Mouse (Mus musculus) midbrain, postnatal 0 days (tissue): ENCODE measurements around the gene Cldn22. TPM values are rescaled to one million over a fixed set of nuclear protein-coding genes. Genes with fewer than 3 reads are reported as not detected.
A peak's percentile ranks its signal among the peaks of the same experiment; 100 is the strongest.

ENCODE experiments used
- ATAC-seq: fragments of 200-750 bp; cut with Nextera tagmentation; 2 replicates; pipeline ENCODE4 v1.8.0; 2017; ENCODE audit warnings: moderate number of reproducible peaks, mild to moderate bottlenecking, moderate TSS enrichment, moderate library complexity; ENCODE audit not compliant: low FRiP score
- DNase-seq: peaks from one replicate; pipeline ENCODE4 v3.0.0-alpha.2; 2015; ENCODE audit warnings: low spot score
- H3K27ac ChIP-seq: fragments of 300-500 bp; sonication (generic); 2 replicates; pipeline ENCODE4 v1.5.1; 2014; ENCODE audit warnings: low read depth, mild to moderate bottlenecking, low read length, mixed read lengths
- H3K27me3 ChIP-seq: fragments of 300-500 bp; sonication (generic); 2 replicates; pipeline ENCODE4 v1.6.1; 2014; ENCODE audit warnings: low read length, control low read depth, mixed read lengths; ENCODE audit not compliant: insufficient read depth
- H3K36me3 ChIP-seq: fragments of 300-500 bp; sonication (generic); 2 replicates; pipeline ENCODE4 v1.6.1; 2014; ENCODE audit warnings: low read length, control low read depth, mixed read lengths; ENCODE audit not compliant: insufficient read depth
- H3K4me1 ChIP-seq: fragments of 300-500 bp; sonication (generic); 2 replicates; pipeline ENCODE4 v1.6.1; 2014; ENCODE audit warnings: mild to moderate bottlenecking, control low read depth, antibody characterized with exemption, low read length, mixed read lengths; ENCODE audit not compliant: insufficient read depth
- H3K4me2 ChIP-seq: fragments of 300-500 bp; sonication (generic); 2 replicates; pipeline ENCODE4 v1.6.1; 2014; ENCODE audit warnings: low read depth, mild to moderate bottlenecking, low read length, mixed read lengths; ENCODE audit not compliant: poor library complexity, severe bottlenecking
- H3K4me3 ChIP-seq: fragments of 300-500 bp; sonication (generic); 2 replicates; pipeline ENCODE4 v1.5.1; 2014; ENCODE audit warnings: low read depth, mild to moderate bottlenecking, low read length, moderate library complexity
- H3K9ac ChIP-seq: fragments of 300-500 bp; sonication (generic); replicated peaks from 2 replicates; pipeline ENCODE4 v1.6.1; 2014; ENCODE audit warnings: mild to moderate bottlenecking, low read length, moderate library complexity, mixed read lengths; ENCODE audit not compliant: poor library complexity, severe bottlenecking
- H3K9me3 ChIP-seq: fragments of 300-500 bp; sonication (generic); 2 replicates; pipeline ENCODE4 v1.6.1; 2016; ENCODE audit warnings: low read length, control low read depth
- CTCF ChIP-seq: IDR thresholded peaks from 2 replicates; pipeline ENCODE4 v1.5.1; 2016; ENCODE audit warnings: antibody characterized with exemption, mild to moderate bottlenecking
- WGBS: fragments of 180-500 bp; shearing (Covaris S2); extraction: QIAGEN DNeasy Blood & Tissue Kit; methylation state at CpG from one replicate; pipeline ENCODE4 v1.1.7; 2014; 5-methylcytosine and 5-hydroxymethylcytosine counted together
- polyA plus RNA-seq: library from polyadenylated mRNA; unstranded; fragments of >200 nt; fragmentation: Nextera tagmentation; extraction: Ambion mirVana; gene quantifications from 2 replicates; pipeline ENCODE4 v1.2.1, GENCODE M21; 2015
- total RNA-seq: library from RNA; depleted of rRNA; stranded (reverse); fragments of >200 nt; gene quantifications from 2 replicates; pipeline ENCODE4 v1.2.3, GENCODE M21; 2014; rRNA removed

The Cldn22 gene
- total and polyA plus RNA-seq, 2 experiments from 2014 or later: not detected

- Histone ChIP-seq H3K4me3 (no peak overlapping the region), H3K4me2 (no peak overlapping the region), H3K27ac (no peak overlapping the region), H3K36me3 (peaks cover 16% of the 10 kb centered on the region; the same call in 1 of the 2 replicates), H3K27me3 (no peaks in the 10 kb centered on the region), H3K4me1 (no peaks in the 10 kb centered on the region), H3K9ac (no peak overlapping the region), H3K9me3 (no peaks in the 10 kb centered on the region)
- TF ChIP-seq CTCF: peak; percentile 98
- peak; percentile 55; the same call in 1 of the 2 replicates for ATAC-seq
- peak; percentile 86 for DNase-seq
- WGBS: 22% methylated on average over 8 of the region's 8 CpGs
These were observed 42.8 kb downstream of the Cldn22 start for GRCm38 (mm10) chr8:47867067-47867466.

- no peaks in the 10 kb centered on the region for H3K27me3 ChIP-seq
- H3K4me2 ChIP-seq: no peak overlapping the region
- 53% methylated on average over 13 of the region's 13 CpGs for WGBS
- DNase-seq: peak; percentile 76
- H3K4me1 ChIP-seq: no peaks in the 10 kb centered on the region
- H3K9ac ChIP-seq: no peak overlapping the region
- peak; percentile 70 for ATAC-seq
- peak; percentile 99 for TF ChIP-seq CTCF
- H3K27ac ChIP-seq: no peak overlapping the region
- H3K36me3 ChIP-seq: 0 out of 2 replicates have a peak, but pooled peaks cover 8% of the 10 kb centered on the region
- no peaks in the 10 kb centered on the region for H3K9me3 ChIP-seq
- H3K4me3 ChIP-seq: no peak overlapping the region
These were observed 48.3 kb downstream of the Cldn22 start for GRCm38 (mm10) chr8:47872361-47873107.

GRCm38 (mm10) chr8:47874497-47875178 lies 50.4 kb downstream of the Cldn22 start:
- no peak for DNase-seq
- Histone ChIP-seq H3K4me1 (no peaks in the 10 kb centered on the region), H3K4me3 (no peak overlapping the region), H3K4me2 (no peak overlapping the region), H3K27ac (no peak overlapping the region), H3K36me3 (no peaks in the 10 kb centered on the region), H3K27me3 (no peaks in the 10 kb centered on the region), H3K9me3 (no peaks in the 10 kb centered on the region), H3K9ac (no peak overlapping the region)
- no peak for ATAC-seq
- WGBS: 68% methylated on average over 13 of the region's 13 CpGs
- TF ChIP-seq CTCF: no peak

Other genes with a start within 250 kb of the Cldn22 start
- gene Ing2, start 148.9 kb upstream of the Cldn22 start, total RNA-seq: 7.0 and 10.5 TPM in 2 replicates
- 8.6 and 10.0 TPM in 2 replicates for gene Ing2, start 148.9 kb upstream of the Cldn22 start, polyA plus RNA-seq
- 19.4 and 19.9 TPM in 2 replicates for gene Cdkn2aip, start 110.5 kb upstream of the Cldn22 start, total RNA-seq
- 21.8 and 23.3 TPM in 2 replicates for gene Cdkn2aip, start 110.5 kb upstream of the Cldn22 start, polyA plus RNA-seq
- not detected in 2 replicates for gene Cldn24, start 2.3 kb upstream of the Cldn22 start, total RNA-seq
- gene Cldn24, start 2.3 kb upstream of the Cldn22 start, polyA plus RNA-seq: not detected in 2 replicates
- gene Wwc2, start 166.4 kb downstream of the Cldn22 start, total RNA-seq: 9.6 and 10.1 TPM in 2 replicates
- 4.0 and 4.5 TPM in 2 replicates for gene Wwc2, start 166.4 kb downstream of the Cldn22 start, polyA plus RNA-seq